Mouse (Mus musculus) right cerebral cortex, postnatal 14 days (tissue): Measurements from ENCODE around the gene Frmd4b.

Experiments used
- DNase-seq: peaks from one replicate; pipeline ENCODE4 v3.0.0; 2022

Gene Frmd4b

DNA sequence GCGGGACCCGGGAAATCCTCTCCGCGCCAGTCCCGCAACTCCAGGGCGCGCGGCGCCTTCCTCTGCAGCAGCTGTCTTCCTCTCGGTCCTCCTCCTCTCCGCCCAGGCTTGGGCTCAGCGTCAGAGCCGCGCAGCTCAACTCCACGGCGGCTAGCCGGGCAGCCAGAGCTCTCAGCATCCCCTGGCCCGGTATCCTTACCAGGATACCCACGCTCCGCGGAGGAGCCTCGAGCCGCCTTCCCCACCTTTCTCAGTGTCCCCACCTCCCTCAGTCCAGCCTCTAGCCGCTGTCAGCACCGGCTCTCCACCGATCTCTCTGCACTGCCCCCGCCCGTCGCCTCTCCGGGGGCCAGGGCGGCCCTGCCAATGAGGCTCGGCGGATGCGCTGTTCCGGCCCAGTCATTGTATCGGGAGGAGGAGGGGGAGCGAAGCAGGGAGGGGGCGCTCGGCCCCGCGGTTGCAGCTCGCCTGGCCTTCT, at the start of gene Frmd4b:
TSS of gene Frmd4b (minus strand) at position 276 of the 478 bp plus-strand sequence.
- DNase-seq, result peak; percentile 60

- no peak for DNase-seq
These were observed 49.1 kb upstream of the Frmd4b start for GRCm38 (mm10) chr6:97666417-97666816.

- no peak for DNase-seq
These were observed 41.6 kb upstream of the Frmd4b start for GRCm38 (mm10) chr6:97658921-97659320.

DNA sequence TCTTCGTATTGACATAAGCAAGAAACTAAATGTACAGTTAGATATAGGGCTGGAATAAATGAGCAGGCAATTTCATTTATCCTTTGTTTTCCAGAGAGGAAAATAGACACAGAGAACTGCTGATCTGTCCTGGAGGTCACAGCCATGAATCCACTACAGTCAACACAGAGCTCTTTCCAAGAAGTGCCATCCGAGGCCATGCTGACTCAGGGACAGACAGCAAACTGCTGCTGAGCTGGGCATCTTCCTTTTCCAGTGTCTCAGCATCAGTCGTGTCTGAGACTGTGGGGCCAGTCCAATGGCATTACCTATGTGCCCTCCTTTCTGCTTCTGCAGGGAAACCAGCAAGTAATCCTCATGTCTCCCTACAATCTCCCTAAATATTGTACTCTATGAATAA, 38.6 kb upstream of the Frmd4b start:
- no peak for DNase-seq

- no peak for DNase-seq
These were observed 30.2 kb upstream of the Frmd4b start for GRCm38 (mm10) chr6:97647501-97647900.

- DNase-seq, result no peak
These were observed 6.0 kb upstream of the Frmd4b start for GRCm38 (mm10) chr6:97623330-97623729.

- DNase-seq, result no peak
These were observed 4.9 kb upstream of the Frmd4b start for GRCm38 (mm10) chr6:97622236-97622635.

DNA sequence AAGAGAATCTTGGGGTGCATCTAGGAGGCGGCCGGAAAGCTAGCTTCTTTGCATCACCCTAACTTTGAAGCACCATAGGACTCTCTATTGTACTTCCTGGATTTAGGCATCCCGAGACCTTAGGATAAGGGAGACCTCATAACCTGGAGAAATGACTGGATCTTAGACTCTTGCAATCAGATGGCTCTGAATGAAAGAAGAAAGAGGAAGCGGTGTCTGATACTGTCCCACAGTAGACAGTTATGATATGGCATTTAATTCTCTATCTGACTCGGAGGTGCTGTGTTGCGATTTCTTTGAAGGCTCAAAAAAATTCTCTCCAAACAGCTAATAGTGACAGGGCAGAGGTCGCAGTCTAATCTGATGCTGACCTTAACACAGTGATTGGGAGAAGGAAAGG, 433 bp upstream of the Frmd4b start:
- DNase-seq, result no peak

DNA sequence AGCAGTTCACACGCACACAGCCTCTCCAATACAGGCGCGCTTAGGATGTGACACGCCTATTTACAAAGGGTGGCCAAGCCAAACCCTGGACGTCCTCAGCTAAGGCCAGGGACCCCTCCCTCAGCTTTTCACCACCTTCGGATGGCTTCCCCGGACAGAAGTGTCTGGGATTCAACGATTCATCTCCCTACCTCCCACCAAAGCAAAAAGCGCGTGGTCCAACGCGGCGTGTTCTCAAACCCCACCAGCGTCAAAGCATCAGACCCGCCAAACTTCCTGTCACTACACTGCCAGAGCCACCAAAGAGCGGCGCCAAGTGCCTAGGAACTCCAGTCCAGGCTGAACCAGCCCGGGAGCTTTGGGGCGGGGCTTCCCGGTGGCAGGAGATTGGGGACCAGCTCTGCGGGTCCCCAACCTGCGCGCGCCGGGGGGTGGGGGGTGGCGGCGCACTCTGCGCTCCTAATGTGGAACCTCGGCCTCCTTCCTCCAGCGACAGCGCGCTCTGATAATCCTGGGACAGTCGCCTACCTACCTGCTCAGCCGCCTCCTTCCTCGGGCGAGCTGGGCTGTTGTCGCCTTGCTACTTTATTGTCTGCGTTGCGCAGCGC, 579 bp downstream of the Frmd4b start:
- peak; percentile 39 for DNase-seq

DNA sequence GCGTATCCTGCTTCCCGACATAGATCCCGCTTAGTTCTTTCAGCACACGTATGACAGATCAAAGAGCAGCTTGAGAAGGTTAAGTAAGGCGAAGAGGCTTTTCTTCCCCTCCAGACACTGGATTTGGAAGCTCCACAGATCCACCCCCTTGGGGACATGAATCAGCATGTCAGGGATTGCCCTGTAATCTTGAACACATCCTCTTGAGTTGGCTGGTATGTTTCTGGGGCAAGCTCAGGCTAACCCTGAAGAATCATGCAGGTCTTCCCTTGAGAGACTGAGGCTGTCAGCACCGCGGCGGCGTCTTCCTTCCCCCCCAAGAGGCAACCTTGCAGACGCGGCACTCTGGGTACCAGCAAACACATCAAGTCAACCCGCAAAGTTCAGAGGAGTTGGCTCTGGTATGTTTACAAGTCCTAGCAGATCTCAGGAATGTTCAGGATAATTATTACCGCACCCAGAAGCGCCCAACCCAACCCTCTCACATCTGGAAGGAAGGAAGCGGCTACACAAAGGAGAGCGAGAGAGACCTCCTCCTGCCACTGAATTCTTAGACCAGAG, 1.4 kb downstream of the Frmd4b start:
- DNase-seq, result no peak

DNA sequence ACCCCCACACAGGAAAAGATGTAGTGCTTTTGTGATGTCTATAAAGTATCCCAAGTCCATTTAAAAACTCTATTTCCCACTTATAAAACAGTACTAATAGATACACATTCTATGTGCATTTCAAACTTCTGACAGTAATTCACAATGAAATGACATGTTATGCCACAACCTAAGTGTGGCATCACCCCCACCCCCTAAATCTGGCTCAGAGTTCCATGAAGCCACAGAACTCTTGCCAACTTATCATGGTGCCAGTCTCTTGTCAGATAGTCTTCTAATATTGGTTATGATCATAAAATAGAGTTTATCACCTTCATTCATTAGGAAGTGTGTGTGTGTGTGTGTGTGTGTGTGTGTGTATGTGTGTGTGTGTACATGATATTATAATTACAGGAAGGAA, 3.2 kb downstream of the Frmd4b start:
- DNase-seq, result no peak

DNA sequence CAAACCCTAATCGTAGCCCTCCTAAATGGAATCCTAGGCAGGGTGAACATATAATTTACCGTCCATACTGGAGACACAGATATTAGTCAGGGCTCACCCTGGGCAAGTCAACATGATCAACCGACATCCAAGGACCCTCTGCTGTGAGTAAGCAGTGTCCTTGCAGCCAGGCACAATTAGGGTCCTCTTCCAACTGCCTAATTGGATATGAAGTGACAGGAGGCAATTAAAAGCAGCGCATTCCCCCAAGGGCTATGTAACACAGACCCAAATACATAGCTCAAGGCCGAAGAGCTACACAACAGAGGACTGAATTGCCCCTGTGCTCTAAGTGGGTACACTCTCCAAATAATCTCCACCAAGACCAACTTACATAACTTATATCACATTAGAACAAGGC, 4.5 kb downstream of the Frmd4b start:
- no peak for DNase-seq

DNA sequence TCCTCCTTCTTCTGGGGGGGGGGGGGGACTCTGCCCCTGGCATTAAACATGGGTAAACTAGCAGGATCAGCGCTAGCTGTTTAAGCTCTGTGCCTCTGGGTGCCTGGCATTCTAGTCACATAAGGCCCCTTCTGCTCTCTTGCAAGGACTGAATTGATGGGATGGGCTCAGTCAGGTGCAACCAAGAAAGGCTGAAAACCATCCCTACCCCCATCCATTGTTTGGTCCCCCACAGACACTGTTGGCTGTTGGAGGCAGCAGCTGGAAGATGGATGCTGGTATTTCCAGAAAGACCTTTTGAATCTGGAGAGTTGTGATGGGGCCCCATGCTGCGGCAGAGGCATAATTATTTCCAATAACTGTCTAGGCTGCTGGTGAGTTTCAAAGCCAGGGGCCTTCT, 7.3 kb downstream of the Frmd4b start:
- no peak for DNase-seq

DNA sequence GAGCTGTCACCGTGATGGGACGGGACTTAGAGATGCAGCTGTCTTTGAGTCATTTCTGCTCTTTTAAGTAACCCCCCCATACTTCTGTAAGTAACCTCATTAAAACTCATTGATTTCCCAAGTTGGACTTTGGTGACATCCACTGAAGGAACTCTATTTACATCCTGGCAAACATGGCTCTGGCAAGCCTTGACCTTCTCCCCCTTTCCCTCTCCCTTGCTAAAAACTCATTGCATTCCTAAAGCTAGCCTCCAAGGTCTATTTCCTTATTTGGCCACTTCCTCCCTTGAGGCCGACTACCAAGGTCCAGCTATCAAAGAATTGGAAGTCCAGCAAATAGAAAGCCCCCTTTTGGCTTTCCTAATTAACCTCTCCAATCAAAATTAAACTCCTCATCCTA, 9.7 kb downstream of the Frmd4b start:
- no peak for DNase-seq

DNA sequence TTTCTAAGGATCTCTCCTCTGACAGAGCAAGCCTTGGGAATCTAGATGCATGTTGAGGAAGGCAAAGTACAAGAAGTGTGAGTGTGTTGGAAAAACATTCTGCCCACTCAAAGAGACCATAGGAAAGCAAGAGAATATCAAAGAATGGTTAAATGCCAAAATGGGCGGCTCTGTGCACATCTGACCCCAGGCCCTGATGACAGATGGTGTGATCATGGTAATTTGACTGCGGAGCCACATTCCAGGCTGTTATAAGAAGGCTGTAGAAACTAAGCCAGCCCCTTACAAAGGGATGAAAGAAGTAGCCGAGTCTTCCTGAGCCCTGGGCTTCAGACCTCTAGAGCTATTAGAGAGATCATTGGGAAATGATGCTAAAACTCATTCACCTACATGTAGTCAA, 22.1 kb downstream of the Frmd4b start:
- no peak for DNase-seq

DNA sequence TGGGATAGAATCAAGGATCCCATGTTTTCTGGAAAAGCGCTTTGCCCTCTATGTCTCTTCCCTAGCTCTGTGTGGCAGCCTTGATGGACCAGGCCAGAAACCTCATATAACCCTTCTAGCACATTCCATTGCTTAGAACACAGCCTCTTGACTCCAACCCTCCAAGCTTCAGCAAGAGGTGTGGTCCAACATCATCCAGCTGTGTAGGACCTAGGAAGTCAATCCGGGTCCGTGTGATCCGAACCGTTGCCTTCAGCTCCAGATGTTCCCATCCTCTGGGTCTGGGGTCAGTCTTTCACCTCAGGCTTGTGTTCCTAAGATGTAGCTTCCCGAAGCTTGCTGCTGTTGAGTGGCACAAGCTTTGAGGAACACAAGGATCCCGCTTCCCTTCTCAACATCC, 22.8 kb downstream of the Frmd4b start:
- DNase-seq, result no peak

DNA sequence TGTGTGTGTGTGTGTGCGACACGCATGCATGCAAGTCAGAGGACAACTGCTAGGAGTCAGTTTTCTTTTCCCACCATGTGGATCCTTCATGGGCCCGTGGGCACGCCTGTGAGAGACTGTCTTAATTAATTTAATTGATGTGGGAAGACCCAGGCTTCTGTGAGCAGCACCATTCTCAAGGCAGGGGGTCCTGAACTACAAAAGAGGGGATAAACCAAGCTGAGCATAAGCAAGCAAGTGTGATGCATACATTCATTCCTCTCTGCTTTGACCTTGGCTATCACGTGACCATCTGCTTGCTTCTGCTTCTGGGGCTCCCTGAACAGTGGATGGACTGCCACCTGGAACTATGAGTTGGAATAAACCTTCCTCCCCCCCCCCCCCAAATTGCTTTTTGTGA, 27.1 kb downstream of the Frmd4b start:
- DNase-seq, result no peak

DNA sequence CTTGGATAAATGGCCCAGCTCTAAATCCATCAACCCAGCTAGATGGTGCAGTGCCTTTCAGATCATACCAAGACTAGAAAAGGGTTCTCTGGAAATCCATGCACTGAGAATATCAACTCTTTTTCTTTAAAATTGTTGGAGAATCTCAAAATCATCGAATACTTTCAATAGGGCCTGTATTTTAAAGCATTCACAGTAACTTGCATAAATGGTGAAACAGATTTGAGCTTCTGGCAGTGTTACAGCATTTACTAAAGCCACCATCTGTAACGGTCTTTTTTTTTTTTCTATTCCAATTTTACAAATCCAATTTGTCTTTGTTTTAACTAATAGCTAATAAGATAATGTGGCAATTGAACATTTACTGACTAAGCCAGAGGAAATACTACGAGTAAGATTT, 27.8 kb downstream of the Frmd4b start:
- no peak for DNase-seq

DNA sequence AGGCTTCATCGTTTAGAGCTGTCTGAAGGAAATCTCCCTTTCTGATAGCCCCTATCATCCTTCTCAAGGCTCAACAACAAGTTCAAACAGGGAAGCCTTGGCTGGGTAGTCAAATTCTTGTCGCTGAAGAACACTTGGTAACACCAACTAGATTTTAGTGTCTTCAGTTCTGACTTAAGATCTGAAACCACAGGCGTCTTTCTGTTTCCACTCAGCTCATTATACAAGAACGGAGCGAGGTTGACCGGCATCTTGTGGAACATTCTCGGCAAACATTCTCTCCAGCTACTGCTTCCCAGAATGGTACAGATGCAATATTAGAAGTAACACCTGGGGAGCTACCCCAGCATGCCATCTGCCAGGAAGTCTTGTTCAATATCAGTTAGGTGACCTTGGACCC, 28.3 kb downstream of the Frmd4b start:
- DNase-seq, result no peak

DNA sequence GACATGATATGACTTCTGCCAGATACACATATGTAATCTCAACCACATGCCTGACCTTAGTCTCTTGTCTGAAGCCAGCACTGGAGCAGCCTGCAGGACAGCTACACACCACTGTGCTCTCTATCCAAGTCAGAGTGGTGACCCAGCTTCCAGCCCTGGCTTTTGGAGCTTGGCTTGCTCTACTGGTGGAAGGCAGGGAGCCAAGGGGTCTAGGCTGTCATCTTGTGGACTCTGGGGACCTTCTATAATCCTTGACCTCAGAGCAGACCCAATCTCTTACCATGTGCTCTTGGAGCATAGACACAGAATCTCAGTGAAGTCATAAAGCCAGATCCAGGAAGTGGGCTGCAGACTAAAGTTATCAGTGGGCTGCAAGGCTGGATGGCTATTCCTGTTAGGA, 30.7 kb downstream of the Frmd4b start:
- no peak for DNase-seq

DNA sequence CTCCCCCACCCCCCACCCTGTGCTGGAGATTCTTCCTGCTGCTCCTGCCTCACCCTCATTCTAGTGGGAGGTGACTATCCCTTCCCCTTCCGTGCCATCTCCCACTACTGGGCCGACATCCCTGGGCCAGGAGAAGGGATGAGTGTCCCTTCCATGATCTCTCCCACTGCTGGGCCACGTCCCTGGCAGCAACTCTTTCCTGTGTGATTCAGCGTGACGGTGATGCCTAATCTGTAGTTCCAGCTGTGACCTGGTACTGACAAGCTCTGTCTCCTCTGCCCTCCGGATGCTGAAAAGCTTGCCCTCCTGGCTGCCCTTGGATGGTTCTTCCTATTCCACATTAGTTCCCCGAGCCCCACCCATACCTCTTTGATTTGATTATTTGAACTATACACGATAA, 31.3 kb downstream of the Frmd4b start:
- no peak for DNase-seq

GRCm38 (mm10) chr6:97582748-97583147, 34.6 kb downstream of the Frmd4b start:
- DNase-seq, result no peak

DNA sequence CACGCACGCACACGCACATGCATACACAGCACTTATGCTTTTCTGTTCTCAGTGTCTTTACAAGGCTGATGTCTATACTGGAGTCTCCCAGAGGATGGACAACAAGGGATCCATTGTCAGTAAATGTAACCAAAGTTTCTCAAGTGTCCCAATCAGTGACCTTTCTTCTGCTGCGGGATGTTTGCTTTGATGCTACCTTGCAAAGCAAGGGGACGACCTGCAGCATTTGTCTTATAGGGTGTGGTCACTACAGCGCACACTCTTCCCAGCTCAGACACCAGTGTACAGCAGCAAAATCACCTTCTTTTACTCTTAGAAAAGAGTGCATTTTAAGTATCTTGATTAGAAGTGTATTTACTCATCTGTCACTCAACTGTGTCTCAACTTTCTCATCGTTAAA, 35.4 kb downstream of the Frmd4b start:
- no peak for DNase-seq

DNA sequence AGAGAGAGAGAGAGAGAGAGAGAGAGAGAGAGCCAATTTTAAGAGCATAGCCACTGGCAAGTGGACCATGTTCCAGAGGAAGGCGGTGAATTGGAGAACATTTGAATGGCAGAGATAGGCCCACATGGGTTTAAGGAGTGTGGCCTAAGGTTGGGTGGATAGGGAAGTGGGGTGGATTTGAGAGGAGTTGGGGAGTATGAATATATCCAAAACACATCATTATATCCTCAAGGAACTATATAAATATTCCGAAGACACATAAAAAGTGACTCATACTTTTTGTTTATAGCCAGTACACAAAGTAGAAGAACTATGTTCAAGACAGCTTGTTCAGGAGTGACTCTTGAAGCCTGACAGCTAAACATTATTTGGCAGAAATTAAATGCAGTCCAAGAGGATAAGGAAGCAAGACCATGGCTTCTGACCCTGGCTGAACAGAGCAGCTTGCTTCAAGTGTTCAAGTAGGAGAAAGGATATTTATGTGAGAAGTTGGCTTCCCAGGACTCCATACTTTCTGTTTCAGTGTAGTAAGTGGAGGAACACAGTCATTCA, 36.8 kb downstream of the Frmd4b start:
- DNase-seq, result no peak

DNA sequence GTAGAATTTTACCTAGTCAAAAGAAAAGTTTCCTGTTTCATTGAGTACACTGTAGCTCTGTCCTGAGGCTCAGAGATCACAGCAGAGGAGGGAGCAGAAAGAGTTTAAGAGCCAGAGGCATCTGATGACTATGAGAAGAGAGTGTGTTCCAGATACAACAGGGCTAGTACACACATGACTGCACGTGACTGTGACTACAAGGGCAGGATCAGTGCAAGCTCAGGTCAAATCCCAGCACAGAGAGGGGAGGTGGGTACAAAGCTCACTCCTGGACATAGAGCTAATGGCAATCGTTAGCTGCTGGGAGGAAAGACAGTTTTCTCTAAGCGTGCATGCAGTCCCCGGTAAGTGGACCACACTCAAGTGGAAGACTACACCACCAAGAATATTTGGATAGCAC, 37.6 kb downstream of the Frmd4b start:
- DNase-seq, result no peak
